Mouse (Mus musculus) left cerebral cortex, postnatal 36 days (tissue): Measurements from ENCODE around the gene Gse1. TPM values are rescaled to one million over a fixed set of nuclear protein-coding genes. Genes with fewer than 3 reads are reported as not detected.

ENCODE experiments used
- DNase-seq, 2 experiments: peaks; one replicate each; pipeline ENCODE4 v3.0.0; 2021 to 2022; ENCODE audit warnings: low spot score in 2 of 2, mixed read lengths in 1 of 2
- intact Hi-C: fragments of 180-260 bp; cut with DNase I; formaldehyde crosslinking; loops from one replicate; pipeline ENCODE4 v1.15.1; 2025
- total RNA-seq, 2 experiments: library from RNA; stranded (reverse); gene quantifications; 2 replicates each; pipeline ENCODE4 v1.2.3; 2021

Gse1 gene
- total RNA-seq, 2 experiments from 2014 or later = 64.1 to 87.6 TPM

- intact Hi-C loops = loop anchor here (2.0 to 5.0 kb wide), 2 partner anchors 30 to 308 kb away; no protein-coding TSS in a partner anchor
- DNase-seq = no peak
Measured at GRCm38 (mm10) chr8:120289191-120289590, 60.9 kb downstream of the Gse1 start.

GRCm38 (mm10) chr8:120289698-120290181, 61.5 kb downstream of the Gse1 start:
- intact Hi-C loops = loop anchor here (2.0 to 5.0 kb wide), 2 partner anchors 29 to 308 kb away; no protein-coding TSS in a partner anchor

GRCm38 (mm10) chr8:120290614-120291013, 62.4 kb downstream of the Gse1 start:
- intact Hi-C loops = no loop called here

More at GRCm38 (mm10) chr8:120289698-120290181, 61.5 kb downstream of the Gse1 start:
- DNase-seq = peak; percentile 63 to 66

GRCm38 (mm10) chr8:120291650-120292049, 63.4 kb downstream of the Gse1 start:
- DNase-seq = no peak
- intact Hi-C loops = no loop called here

More at GRCm38 (mm10) chr8:120290614-120291013, 62.4 kb downstream of the Gse1 start:
- no peak for DNase-seq

GRCm38 (mm10) chr8:120292316-120293107, 64.3 kb downstream of the Gse1 start:
- peak; percentile 67 to 72 for DNase-seq
- intact Hi-C loops = no loop called here

GRCm38 (mm10) chr8:120293421-120294357, 65.4 kb downstream of the Gse1 start:
- DNase-seq = no peak
- intact Hi-C loops = no loop called here

- intact Hi-C loops = no loop called here
- DNase-seq = no peak
Measured at GRCm38 (mm10) chr8:120294982-120295870, 67.0 kb downstream of the Gse1 start.

- intact Hi-C loops = no loop called here
- DNase-seq = no peak
Measured at GRCm38 (mm10) chr8:120297000-120297399, 68.7 kb downstream of the Gse1 start.

GRCm38 (mm10) chr8:120298601-120299532, 70.6 kb downstream of the Gse1 start:
- no peak for DNase-seq
- intact Hi-C loops = no loop called here

GRCm38 (mm10) chr8:120300601-120301141, 72.4 kb downstream of the Gse1 start:
- intact Hi-C loops = no loop called here
- peak; percentile 71 to 79 for DNase-seq

GRCm38 (mm10) chr8:120302941-120303675, 74.9 kb downstream of the Gse1 start:
- intact Hi-C loops = no loop called here
- DNase-seq = peak in 1 of 2 experiments; percentile 53

GRCm38 (mm10) chr8:120304097-120304496, 75.8 kb downstream of the Gse1 start:
- intact Hi-C loops = no loop called here

GRCm38 (mm10) chr8:120305800-120306385, 77.6 kb downstream of the Gse1 start:
- intact Hi-C loops = no loop called here
- DNase-seq = no peak

More at GRCm38 (mm10) chr8:120304097-120304496, 75.8 kb downstream of the Gse1 start:
- DNase-seq = no peak

- no peak for DNase-seq
- intact Hi-C loops = no loop called here
Measured at GRCm38 (mm10) chr8:120307103-120307502, 78.8 kb downstream of the Gse1 start.

GRCm38 (mm10) chr8:120307528-120307927, 79.3 kb downstream of the Gse1 start:
- no peak for DNase-seq
- intact Hi-C loops = no loop called here

GRCm38 (mm10) chr8:120308131-120308530, 79.9 kb downstream of the Gse1 start:
- DNase-seq = no peak
- intact Hi-C loops = no loop called here

GRCm38 (mm10) chr8:120308553-120308952, 80.3 kb downstream of the Gse1 start:
- intact Hi-C loops = no loop called here
- DNase-seq = no peak
